24 mouse cellular contexts compared by ENCODE assay signal in the genomic region with DNA sequence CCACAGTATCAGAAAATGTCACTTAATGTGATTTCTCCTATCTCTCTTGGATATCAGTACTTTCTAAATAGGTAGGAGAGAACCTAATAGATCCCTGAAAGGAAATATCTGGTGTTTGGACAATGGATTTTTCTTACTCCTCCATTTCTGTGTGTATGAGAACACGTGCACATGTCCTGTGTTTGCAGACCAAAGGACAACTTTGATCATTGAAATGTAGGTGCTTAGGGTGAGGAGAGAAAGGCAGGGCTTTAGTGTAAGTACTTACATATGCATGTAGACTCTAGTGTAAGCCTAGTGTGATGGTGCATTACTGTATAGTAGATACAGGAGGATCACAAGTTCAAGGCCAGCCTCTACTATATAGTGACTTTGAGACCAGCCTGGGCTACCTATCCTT.
"Had no signal": no experiment of that assay in that cellular context is flagged by ENCODE, and none has a peak within 500 bp of the region (broad histone marks: within the 10 kb centered on the region; RNA-seq: fewer than 3 reads in every experiment).

No protein-coding gene starts in this region.

- DNase-seq: forebrain, postnatal 0 days; gastrocnemius, postnatal 14 days; gastrocnemius, postnatal 36 days; heart, adult 2 months; heart, postnatal 14 days; heart, postnatal 36 days; kidney, adult 11 months; kidney, adult 2 months; kidney, adult 9 months; kidney, postnatal 14 days; kidney, postnatal 36 days; layer of hippocampus, adult 9-11 months; layer of hippocampus, postnatal 36 days; left cerebral cortex, postnatal 4 days had no signal

- H3K4me3 ChIP-seq: heart, adult 2 months; heart, embryonic 13.5 days; heart, embryonic 15.5 days; hindbrain, embryonic 13.5 days; hindbrain, embryonic 15.5 days; kidney, embryonic 15.5 days; limb, embryonic 13.5 days had no signal

- H3K9ac ChIP-seq: forebrain, postnatal 0 days; heart, embryonic 13.5 days; heart, embryonic 15.5 days; hindbrain, embryonic 13.5 days; hindbrain, embryonic 15.5 days; kidney, embryonic 15.5 days; limb, embryonic 13.5 days had no signal

- ATAC-seq: forebrain, postnatal 0 days; hindbrain, postnatal 0 days; intestine, embryonic 16.5 days had no signal

- H3K9me3 ChIP-seq: heart, embryonic 13.5 days; heart, embryonic 15.5 days; hindbrain, embryonic 13.5 days; hindbrain, embryonic 15.5 days; kidney, embryonic 15.5 days; limb, embryonic 13.5 days had no signal

- H3K27ac ChIP-seq: heart, adult 2 months; heart, embryonic 13.5 days; heart, embryonic 15.5 days; hindbrain, embryonic 13.5 days; hindbrain, embryonic 15.5 days; hindbrain, postnatal 0 days; kidney, embryonic 15.5 days; kidney, postnatal 0 days; limb, embryonic 13.5 days had no signal

- H3K27me3 ChIP-seq: heart, embryonic 13.5 days; heart, embryonic 15.5 days; hindbrain, embryonic 13.5 days; hindbrain, embryonic 15.5 days; kidney, embryonic 15.5 days; limb, embryonic 13.5 days had no signal

- H3K4me2 ChIP-seq: heart, embryonic 11.5 days; heart, embryonic 13.5 days; heart, embryonic 15.5 days; hindbrain, embryonic 13.5 days; hindbrain, embryonic 15.5 days; kidney, embryonic 15.5 days; limb, embryonic 13.5 days had no signal

- H3K4me1 ChIP-seq: hindbrain, embryonic 13.5 days; hindbrain, embryonic 15.5 days; kidney, embryonic 15.5 days had no signal
